Mouse (Mus musculus): ENCODE data around the gene Pspc1.

Gene Pspc1

DNA sequence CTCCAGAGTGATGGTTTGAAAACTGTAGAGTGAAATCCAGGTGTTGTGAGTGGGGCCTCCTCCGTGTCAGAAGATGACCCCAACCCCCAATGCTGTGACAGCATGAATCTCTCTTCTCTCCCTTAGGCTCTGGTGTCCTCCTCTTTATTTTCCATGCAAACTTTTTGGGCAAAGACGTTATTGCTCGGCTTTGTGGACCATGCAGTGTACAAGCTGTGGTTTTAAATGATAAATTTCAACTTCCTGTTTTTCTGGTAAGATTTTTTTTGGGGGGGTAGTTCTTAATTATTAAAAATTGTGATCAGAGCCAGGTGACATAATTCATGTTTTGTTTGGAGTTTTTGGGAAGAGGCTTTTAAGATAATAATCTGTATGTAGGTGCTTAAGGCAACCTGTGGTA lies 82.6 kb downstream of the Pspc1 start:
- DNase-seq, result no peak

GRCm38 (mm10) chr14:56689766-56690165 lies 88.3 kb downstream of the Pspc1 start:
- DNase-seq, result no peak

- DNase-seq, result no peak
Observed at GRCm38 (mm10) chr14:56689116-56689515, 89.0 kb downstream of the Pspc1 start.

DNA sequence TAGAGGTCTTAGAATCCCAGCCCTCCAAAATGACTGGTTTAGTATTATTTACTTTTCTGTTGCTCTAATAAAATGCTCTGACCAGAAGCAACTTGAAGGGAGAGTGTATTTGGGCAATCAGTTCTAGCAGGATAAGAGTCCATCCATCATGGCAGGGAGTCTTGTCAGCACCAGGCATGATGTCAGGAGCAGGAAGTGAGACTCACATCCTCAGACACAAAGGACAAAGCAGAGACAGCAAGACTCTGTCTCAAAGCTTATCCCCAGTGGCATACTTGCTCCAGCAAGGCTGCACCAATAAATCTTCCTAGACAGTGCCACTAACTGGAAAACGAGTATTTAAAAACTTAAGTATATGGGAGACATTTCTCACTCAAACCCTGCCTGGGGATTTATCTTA lies 92.7 kb downstream of the Pspc1 start:
- DNase-seq, result no peak
